Mouse (Mus musculus): ENCODE measurements around the gene Tgfb2.

Tgfb2 gene

DNA sequence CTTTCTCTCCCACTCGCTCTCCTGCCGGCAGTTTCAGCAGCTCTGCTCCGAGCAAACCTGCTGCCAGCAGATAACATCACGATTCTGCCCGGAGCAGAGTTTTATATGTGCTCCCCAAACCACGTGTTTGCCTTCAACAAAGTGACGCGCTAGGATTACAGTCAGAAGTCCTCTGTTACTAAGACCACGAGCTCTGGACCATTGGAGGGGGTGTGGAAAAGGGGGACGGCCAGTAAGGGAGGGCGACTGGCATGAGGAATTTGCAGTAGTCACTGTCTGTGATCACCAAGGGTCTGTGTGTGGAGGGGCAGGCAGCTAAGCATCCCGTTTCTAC, at the start of gene Tgfb2:
Gene Tgfb2, minus strand, starts transcription at position 75 of the 334 bp plus-strand sequence.
- DNase-seq (ENCODE audit: low spot score): no peak

DNA sequence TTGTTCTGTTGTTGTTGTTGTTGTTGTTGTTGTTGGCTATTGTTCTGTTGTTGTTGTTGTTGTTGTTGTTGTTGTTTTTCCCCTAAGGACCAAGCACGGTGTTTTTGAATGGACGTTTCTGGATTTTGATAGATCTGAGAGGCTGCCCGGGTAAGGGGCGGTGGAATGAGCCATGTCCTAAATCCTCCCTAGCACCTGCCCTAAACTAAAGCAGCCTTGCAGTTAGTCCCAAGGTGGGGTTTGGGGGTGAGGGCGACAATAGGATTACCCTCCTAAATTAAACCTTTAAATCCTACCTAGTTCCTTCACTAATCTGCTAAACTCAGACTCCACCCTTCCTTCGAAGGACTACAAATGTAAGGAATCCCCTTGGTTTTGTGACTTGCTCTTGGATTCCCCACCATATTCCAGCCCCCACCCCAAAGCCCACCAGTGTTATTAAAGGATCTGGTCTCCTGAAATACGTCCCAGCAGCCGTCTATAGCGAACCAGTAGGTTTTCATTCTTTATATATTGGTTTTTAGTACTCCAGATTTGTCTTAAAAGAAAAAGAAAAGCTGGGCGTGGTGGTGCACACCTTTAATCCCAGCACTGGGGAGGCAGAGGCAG, 44.0 kb upstream of the Tgfb2 start:
- no peak for DNase-seq (ENCODE audit: low spot score)

DNA sequence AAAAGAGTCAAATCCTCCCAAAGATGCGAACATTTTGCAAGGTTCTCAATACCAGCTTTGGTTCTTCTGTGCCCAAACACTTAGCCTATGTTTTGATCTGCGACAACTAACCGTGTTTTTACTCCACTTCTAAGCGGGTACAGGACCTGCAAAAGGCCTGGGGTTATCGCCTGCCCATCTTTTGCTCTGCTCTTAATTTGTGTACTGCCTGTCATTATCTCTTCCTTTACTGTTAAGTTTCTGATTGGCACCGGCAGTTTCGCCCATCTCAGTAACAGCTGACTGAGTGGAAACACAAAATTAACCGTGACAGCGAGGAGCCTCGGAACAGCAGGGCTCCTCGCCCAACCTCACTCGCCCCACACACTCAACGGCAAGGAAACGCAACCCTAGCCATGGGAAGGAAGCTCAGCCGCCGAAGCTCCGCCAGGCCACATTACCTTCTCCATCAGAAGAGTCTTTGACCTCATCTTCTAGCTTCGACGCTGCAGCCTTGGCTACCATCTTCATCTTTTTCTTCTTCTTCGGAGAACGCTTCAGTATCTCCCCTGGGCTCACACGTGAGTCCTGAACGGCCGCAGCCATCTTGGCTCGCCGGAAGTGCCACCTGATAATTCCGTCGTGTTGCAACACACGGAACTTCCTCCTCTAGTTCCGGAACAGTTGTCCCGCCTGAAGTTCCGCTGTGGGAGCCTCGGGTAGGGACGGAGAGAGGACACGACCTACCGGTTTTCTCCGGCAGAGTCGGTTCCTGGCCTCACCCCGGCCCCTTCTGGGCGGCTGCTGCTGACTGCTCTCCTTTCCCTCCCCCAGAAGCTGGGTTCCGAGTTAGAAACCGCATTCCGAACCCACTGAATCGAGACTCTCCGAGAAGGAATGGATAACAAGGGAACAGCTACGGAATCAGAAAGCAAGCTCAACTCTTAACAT, 43.2 kb upstream of the Tgfb2 start, which contains the start of gene Rrp15:
Gene Rrp15, minus strand, starts transcription at position 635 of the 930 bp plus-strand sequence.
- peak; percentile 80 for DNase-seq (ENCODE audit: low spot score)

DNA sequence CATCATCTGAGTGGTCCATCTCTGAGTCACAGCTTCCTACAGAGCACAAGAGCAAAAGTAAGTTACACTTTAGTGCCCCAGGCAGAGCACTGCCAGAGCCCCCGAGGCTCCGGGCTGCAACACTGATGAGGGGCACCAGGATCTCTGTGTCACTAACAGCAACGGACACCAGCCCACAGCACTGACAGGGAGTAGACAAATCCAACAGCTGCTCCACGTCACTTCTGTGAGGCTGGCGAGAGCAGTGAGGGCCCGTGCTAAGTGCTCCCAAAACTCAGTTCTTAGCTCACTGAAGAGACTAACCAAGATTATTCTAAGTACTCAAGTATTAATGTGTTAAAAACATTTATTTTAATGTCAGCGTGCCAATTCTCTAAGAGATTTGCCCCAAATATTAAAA, 34.0 kb upstream of the Tgfb2 start:
- DNase-seq (ENCODE audit: low spot score): no peak

DNA sequence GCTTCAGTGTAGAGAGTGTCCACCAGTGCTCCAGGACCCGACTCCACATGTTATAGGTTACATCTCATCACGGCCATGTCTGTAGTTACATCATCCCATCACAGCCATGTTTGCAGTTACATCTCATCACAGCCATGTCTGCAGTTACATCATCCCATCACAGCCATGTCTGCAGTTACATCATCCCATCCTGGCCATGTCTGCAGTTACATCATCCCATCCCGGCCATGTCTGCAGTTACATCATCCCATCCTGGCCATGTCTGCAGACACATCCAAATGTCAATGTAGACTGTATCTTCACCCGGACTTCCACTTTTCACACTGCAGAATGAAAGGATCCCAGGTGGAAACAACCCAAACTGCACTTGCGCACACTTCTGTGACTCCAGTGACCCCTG, 29.7 kb upstream of the Tgfb2 start:
- no peak for DNase-seq (ENCODE audit: low spot score)

DNA sequence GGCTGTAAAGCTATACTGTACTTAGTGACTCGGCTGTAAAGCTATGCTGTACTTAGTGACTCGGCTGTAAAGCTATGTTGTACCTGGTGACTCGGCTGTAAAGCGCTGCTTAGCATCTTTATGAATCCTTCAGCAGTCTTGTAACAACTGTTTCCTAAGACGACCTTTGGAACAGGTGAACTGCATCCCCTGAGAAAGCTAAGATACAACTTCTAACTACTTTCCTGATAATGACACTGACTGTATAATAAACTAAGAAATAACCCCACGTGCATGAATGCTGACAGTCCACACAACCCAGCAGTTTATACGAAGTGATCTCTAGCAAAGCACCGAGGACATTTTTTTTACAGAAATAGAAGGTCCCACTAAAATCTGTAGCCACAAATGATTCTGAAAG, 27.3 kb upstream of the Tgfb2 start:
- DNase-seq (ENCODE audit: low spot score): no peak

DNA sequence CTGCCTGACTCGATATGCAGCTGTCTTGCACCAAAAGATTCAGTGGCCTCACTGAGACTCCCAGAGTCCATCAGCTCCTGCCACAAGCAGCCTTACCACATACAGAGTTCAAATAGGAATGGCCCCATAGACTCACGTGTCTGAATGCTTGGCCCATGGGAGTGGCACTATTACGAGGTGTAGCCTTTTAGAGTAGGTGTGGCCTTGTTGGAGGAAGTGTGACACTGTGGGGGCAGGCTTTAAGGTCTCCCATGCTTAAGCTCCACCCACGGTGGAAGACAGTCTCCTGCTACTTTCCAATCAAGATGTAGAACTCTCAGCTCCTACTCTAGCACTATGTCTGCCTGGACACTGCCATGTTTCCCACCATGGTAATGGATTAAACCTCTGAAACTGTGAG, 23.0 kb upstream of the Tgfb2 start:
- no peak for DNase-seq (ENCODE audit: low spot score)

DNA sequence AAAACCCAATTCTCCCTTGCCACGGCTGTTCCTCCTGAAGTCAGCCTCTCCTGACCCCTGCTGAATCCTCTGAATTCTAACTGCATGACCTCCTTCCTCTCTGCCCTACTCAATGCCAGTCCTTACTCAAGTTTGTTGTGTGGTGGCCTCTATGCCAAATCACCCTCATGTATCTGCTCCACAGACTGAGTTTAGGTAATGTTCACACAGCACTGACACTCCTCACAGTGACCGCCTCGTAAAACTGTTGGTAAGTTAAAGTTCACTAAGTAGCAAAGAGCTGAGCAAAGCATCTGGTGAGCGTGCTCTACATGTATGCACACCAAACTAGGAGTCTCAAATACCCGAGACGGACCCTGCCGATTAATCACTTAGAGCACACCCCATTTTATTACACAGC, 20.3 kb upstream of the Tgfb2 start:
- no peak for DNase-seq (ENCODE audit: low spot score)

DNA sequence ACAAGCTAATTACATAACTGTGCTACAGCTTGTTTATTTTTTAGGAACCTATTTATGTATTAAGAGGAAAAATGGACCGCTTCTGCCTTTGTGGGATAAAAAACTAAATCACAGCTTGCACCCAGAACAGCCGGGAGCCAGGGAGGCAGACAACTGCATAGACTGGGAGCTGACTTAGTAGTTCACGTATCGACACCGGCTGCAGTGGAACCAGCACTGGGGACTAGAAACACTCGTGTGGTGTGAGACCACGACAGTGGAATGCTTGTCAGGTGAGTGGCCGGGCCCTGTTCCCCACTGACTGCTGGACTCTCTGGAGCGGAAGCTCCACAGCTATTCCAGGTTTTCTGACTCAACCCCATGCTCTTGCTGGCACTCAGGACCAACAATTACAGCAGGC, 16.5 kb upstream of the Tgfb2 start:
- no peak for DNase-seq (ENCODE audit: low spot score)

DNA sequence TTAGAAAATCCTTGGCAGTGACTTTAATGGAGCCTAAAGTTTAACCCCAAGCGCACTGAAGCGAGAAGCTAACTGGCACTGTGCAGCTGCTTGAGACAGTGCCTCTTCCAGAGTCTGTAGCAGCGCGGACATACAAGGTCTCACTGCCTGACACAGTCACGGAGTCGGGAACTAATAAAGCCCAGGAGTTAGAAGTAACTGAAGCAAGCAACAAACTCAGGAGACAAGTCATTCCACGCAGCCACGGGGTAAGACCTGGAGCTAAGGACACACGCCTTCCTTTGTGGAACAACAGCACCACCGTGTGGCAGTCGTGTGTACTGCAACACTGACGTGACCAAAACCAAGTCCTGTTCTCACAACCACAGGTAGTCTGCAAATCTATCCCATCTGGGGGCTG, 16.1 kb upstream of the Tgfb2 start:
- peak; percentile 88 for DNase-seq (ENCODE audit: low spot score)

DNA sequence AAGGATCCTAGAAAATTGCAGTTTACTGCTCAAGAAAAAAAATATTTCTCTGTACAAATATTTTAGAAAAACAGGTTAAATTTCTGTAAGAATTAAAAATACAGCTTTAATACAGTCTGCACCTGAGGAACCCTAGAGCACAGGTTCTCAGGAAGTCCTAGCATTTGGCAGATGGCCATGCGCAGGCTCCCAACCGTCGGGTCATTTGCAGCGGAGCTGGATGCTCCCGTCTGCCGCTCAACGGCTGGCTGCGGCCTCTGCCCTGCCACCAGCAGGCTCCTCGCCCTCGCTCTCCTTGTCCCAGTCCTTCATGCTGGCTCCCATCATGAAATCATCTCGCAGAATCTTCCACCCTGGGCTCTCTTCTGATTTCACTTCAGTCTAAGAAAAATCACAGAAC, 15.4 kb upstream of the Tgfb2 start:
- DNase-seq (ENCODE audit: low spot score): no peak

DNA sequence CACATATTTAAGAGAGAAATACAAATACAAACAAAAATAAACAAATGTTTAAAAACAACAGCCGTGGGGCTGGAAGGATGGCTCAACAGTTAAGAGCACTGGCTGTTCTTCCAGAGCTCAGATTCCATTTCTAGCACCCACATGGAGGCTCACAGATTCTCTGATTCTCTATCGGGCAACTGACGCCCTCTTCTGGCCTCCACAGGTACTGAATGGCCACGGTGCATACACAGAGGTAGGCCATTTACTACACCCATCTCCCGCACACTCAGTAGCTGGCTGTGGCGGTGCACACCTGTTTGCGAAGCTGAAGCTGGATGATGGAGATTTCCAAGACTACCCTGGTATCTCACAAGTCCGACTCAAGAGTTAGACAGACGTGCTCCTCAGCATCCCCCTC, 13.9 kb upstream of the Tgfb2 start:
- no peak for DNase-seq (ENCODE audit: low spot score)

DNA sequence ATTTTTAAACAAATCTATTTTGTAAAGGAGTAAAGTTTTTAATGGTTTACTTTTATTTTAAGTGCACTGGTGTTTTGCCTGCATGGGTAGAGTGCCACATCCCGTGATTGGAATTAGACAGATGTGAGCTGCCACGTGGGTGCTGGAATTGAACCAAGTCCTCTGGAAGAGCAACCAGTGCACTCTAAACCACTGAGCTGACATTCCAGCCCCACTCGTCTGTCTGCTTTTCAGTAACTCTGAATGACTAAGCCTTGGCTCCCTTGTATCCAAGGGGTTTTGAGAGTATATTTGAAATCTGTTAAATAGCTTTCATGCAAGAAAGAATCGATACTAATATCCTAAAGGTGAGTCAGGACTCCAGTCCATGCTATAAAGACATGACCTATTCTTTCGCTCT, 13.1 kb upstream of the Tgfb2 start:
- DNase-seq (ENCODE audit: low spot score): no peak

DNA sequence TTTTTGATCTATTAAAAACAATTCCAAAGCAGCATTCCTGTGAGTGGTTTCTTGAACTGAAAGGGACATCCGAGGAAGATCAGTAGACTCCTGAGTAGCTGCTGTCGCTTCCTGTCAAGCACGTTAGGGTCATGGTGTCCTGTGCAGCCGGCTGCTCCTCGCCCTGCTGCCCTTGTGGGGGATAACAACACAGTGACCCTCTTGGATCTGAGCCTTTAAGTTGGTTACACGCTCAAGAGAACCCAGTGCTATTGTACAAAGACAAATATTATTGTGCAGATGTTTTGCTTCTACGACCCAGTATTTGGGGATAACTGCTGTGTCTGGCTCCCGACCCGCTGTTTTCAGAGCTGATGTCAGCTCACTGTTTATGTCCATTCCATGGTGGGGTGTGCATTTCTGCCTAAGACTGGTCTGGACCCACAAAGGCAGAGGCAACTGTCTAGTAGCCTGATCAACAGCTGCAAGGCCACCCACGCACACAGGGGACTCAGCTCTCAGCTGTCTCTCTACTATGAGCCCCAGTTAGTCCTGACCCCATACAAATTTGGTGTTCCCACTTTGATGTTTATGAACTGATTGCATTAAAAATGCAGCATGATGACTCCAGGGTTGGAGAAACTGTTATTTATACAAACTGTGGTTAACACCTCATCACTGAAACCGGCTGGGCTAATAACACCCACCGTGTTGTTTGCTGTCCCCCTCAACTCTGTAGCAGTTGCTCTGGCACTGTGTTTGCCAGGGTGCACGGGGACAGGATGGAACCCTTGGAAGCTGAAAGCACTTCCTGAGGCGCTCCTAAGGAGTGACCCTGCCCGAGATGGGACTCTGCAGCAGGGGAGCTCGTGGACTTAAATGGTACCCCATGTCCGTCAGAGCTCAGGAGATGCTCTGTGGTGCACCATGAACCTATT, 9.4 kb upstream of the Tgfb2 start:
- DNase-seq (ENCODE audit: low spot score): no peak

DNA sequence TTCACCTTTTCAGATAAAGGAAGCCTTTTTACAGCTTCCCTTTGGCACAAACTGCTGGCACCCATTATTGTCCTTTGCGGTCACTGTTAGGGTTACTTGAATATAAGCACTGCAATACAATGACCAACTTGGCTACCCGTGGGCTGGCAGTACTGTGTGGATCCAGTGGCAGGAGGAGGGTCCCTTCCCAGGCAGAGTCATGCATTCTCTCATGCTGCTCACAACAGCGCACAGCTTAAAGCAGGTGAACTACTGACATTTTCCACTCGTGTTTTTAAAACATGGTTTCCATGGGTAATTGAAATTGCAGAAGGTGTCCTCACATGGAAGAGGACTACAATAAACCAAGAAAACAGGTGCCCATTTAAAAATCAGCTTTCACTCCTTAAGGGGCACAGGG, 8.4 kb upstream of the Tgfb2 start:
- DNase-seq (ENCODE audit: low spot score): no peak

DNA sequence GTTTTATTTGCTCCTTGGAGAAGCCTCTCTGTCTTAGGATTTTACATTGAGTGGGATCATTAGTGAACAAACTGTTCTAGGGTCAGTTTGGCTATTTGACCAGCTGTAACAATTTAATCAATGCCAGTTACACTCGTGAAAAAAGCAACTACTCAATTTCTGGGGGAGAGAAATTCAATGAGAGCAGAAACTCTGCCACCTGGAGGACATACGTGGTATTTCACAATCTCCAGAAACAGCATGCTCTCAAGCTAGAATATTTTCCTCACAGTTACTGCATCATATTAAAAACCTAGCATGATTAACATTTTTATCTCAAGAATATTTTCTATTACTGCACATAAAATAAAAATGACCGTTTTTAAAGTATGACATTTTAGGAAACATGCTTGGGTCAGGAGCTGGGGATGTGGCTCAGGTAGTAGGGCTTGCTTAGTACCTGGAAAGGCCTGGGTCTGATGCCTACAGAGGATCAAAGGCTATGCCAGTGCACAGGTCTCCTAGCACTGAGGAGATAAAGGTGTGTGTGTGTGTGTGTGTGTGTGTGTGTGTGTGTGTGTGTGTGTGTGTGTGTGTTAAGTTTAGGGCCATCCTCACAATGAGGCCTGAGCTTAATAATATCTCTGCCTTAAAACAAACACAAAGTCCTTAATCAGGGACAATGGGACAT, 7.1 kb upstream of the Tgfb2 start:
- peak; percentile 61 for DNase-seq (ENCODE audit: low spot score)

DNA sequence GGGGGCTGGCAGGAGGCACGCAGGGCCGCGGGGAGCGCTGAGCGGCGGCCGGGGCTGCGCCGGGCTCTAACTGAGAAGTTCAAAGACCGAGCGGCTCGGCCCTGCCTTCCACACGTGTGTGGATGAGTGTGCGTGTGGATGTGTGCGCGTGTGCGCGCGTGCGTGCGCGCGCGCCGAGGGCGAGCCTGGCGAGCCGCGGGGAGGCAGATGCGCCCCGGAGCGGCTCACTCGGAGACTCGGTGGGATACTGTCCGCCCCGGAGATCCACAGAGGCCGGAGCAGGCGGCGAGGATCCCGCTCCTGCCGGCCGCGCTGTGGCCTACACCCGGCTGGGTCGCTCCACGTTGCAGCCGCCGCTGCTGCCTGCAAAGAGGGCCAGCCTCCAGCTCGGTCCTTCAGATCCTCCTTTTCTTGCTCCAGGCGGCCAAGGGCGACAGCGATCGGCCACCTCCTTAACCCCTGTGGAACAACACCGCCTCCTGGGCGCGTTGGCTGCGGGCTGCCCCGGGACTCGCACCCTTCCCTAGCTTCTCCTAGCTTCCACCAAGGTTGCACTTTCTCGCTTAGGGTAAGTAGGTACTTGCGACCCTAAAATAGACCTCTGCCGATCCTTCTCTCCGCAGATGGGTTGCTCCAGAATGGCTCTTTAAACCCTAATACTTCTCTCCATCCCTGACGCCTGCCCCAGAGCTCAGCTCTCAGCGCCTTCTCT, 430 bp downstream of the Tgfb2 start:
- peak; percentile 68 for DNase-seq (ENCODE audit: low spot score)

DNA sequence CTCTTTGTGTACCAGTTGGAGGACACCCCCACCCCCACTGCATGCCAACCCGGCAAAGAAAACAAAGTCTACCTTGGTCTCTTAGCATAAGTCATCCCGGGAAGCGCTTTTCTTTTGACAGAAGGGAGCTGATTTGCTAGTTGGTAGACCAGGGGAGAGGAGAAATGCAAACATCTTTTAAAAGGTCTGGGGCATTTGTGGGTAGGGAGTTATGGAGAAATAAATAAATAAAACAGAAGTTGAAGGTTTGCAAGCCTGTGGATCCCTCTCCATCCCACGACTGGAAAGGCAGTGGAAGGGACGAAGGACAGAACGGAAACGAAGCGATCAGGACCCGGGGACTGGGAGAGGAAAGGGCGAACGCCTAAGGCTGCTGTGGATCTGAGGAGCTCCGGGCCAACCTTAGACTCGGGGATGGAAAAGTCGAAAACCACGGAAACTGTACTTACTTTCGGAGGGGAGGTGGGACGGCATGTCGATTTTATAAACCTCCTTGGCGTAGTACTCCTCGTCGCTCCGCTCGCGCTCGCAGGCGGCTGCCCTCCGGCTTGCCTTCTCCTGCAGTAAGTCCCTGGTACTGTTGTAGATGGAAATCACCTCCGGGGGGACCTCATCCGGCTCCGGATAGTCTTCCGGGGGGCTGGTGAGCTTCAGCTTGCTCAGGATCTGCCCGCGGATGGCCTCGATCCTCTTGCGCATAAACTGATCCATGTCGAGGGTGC, 1.6 kb downstream of the Tgfb2 start:
- no peak for DNase-seq (ENCODE audit: low spot score)

DNA sequence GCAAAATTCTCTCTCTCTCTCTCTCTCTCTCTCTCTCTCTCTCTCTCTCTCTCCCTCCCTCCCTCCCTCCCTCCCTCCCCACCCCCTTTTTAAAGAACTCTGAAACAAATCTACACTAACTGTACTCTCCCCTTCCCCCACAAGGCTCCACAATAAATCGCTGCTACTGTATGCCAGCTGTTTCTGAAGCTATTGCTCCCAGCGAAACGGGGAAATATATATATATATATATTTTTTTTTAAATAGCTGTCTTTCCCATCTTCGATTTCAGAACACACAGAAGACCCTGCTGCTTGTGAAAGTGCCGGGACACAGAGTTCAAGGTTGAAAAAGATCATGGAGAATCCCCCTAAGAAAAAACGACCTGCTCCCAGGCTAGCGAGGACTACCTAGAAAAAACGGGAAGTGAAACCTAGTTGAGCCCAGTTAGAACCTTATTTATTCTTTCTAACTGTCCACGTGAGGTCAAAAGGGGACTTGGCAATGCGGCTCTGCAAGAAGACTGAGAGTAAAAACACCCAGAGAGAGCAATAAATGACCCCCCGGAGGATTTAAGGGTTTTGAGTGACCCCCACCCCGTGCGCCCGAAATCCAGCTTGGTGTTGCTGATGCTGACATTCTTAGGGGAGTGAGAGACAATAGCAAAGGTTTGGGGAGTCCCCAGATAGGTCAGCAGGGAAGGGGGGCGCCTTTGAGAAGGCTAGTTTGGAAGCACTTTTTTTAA, 2.4 kb downstream of the Tgfb2 start:
- DNase-seq (ENCODE audit: low spot score): no peak
